Mouse (Mus musculus) liver (tissue): Measurements from ENCODE around the gene Cdc14a.

Experiments
- DNase-seq: peaks from one replicate; pipeline ENCODE4 v3.0.0-alpha.2; 2020; ENCODE audit warnings: mixed read lengths

Cdc14a gene

DNA sequence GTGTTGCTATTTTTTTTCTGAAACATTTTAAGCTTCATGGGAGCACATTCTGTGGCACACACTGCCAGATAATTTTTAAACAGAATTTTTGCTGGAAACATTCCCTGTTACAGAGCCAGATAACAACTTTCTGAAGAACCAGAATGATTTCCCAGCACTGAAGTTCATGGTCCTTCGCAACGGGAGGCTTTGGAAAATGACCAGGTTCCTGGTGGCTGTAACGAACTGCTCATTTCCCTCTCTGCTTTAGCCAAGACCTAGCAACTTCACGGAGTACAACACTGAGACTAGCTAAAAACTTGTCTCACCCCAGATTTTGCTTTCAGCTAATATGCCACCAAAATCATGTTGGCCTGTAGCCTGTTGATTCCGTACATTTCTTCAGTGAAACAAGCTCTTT, 160.8 kb downstream of the Cdc14a start:
- DNase-seq: no peak

- DNase-seq: no peak
Measured at GRCm38 (mm10) chr3:116256104-116256503, 167.7 kb downstream of the Cdc14a start.

DNA sequence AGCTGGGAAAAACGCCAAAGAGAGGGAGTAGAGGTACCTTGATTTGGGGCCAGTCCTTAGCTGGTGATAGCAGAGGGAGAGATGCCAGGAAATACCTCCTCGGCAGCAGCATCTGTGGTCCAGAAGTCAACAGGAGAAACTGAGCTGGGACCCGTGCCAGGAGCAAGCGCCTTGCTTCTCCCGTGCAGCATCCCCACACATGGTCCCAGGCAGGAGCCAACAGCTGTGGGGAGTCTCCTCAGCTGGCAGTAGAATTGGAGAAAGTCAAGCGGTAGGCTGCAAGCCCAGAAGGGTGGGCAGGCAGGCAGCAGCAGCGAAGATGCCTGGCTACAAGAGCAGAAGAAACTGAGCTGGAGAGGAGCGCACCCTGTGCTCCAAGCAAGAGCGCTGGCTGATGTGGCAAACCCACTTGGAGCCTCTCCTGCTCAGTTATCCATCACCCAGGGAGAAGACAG, 170.7 kb downstream of the Cdc14a start, which contains the start of gene Gpr88:
Gene Gpr88 (minus strand): TSS at position 427 of the 455 bp plus-strand sequence.
- peak; percentile 56 for DNase-seq

GRCm38 (mm10) chr3:116252255-116253040, 171.4 kb downstream of the Cdc14a start:
- DNase-seq: peak; percentile 10

DNA sequence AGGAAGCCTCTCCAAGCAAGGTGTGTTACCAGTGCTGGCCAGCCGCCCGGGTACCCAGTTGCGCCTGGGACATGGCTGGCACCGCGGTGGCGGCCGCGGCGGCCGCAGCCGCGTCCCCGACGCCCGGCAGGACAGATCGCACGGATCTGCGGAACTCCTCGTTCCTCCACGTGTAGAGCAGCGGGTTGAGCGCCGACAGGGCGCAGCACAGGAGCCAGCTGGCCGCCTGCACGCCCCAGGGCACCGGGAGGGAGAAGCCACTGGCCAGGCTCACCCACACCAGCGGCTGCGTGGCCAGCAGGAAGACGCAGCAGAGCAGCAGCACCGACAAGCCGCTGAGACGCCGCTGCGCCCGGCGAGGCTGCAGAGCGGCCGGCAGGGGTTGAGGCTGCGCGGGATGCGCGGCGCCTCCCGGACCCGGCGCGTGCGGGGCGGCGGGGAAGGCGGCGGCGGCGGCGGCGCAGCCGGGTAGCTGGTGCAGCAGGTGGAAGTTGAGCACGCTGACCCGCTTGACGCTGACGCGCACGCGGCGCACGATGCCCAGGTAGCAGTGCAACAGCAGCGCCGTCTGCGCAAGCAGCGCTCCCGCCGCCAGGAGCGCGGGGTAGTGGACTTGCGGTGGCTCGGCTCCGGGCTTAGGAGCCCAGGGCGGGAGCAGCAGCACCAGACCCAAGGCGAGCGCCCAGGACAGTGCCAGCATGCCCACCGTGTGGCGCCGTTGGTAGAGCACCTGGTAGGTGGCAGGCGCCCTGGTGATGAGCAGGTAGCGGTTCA, 172.2 kb downstream of the Cdc14a start:
- DNase-seq: peak; percentile 5

DNA sequence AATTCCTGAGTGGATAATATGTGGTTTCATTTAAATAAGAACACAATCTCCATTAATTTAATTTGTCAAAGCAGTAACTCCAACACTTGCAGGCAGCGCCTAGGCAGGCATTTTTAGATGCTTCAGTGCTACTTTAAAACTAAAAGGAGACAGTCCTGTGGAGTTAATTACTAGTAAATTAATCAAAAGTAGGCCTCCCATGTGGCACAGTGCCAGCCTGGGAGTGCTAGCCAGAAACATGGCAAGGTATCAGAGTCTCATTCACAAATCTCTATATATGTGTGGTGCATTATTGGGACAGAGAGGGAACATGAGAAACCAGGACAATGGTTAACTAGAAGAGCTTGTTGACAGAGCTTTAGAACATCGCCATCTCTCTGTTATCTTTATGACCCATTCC, 174.8 kb downstream of the Cdc14a start:
- no peak for DNase-seq

DNA sequence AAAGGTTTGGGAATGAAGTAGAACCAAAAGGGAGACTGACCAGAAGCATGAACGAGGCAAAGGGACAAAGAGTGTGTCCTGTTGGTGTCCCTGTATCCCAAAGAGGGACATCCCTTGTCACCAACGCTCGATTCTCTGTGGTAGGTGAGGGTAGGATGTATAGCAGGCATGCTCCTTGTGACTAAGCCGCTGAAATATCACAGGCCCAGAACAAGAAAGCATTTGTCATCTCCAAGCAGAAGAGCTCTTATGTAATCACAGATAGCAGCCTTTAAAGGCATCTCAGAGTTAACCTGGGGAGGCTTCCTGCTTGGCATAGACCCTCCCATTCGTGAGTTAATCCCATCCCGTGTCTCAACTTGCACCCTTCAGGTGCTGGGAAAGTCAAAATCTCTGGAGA, 179.4 kb downstream of the Cdc14a start:
- no peak for DNase-seq

- DNase-seq: no peak
Measured at GRCm38 (mm10) chr3:116242685-116243084, 181.1 kb downstream of the Cdc14a start.

DNA sequence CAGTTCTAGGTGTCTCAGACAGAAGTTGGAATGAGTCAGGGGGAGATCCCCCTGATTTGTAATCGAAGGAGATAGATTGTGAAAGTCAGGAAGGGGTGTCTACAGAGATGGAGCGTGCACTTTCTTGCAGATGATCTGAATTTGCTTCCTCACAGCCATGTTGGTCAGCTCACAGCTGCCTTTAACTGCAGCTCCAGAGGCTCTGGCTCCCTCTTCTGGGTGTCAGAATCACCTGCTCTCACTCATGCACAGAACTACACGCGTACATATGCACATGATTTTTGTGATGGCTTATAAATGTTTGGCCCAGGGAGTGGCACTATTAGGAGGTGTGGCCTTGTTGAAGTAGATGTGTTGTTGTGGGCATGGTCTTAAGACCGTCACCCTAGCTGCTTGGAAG, 186.3 kb downstream of the Cdc14a start:
- no peak for DNase-seq

DNA sequence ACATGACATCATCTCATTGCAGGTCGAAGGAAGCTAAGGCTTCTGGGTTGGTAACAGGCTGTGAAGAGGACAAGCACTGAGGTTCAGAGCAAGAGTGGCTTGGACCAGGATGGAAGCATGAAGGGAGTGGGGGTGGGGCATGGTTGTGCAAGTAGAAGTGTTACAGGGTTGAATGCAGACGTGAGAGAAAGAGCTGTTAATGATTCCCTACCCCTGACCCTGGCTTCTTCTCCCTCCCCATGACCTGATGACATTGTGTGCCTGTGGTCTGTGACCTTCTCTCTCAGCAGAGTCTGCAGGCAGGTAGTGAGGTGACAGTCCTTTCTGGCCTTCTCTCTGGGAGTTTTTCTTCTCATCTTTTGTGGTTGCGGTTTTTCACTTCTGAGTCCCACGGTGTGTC, 187.0 kb downstream of the Cdc14a start:
- peak; percentile 44 for DNase-seq

DNA sequence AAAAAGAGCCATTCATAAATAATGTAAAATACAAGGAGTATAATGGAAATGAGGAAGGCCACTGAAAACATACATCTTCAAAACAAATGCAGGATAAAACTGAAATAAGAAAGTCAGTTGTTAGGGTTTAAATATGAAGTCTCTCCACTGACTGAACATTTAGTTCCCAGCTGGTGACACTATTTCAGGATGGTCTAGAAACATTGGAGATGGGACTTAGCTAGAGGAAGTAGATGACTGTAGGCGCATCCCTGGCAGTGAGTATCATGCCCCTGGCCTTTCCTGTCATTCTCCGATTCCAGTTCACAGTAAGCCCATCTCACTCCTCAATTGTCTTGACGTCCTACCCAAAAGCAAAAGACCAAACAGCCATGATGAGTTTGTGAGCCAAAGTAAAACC, 190.3 kb downstream of the Cdc14a start:
- no peak for DNase-seq

DNA sequence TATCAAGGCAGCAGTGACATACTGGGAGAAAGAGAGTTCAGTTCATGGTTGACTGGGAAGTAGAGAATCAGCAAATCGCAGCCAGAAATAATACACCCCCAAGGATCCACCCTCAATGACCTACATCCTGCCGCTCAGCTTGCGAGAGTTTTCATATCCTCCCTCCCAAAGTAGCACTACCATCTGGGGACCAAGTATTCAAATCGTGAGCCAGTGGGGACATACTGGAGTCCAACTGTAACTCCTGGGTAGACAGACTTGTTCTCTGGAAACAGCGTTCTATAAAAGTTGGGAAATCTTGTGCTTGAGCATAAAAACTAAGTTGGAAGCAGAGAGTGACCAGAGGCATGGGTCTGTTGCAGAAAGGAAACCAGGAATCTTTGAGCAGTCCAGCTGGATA, 191.1 kb downstream of the Cdc14a start:
- DNase-seq: no peak

DNA sequence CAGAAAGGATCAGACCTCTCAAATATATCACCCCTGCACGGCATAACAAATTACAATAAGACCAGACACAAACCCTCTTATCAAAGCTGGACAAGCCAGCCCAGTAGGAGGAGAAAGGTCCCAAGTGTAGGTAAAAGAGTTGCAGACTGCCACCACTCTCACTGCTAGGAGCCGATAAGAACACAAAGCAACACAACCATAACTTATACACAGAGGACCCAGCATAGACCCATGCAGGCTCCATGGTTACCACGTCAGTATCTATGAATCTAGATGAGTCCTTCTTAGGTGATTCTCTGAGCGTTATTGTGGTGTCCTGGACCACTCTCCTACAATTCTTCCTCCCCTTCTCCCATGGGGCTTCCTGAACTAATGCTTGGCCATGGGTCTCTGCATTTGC, 194.5 kb downstream of the Cdc14a start:
- no peak for DNase-seq

GRCm38 (mm10) chr3:116228360-116229245, 195.2 kb downstream of the Cdc14a start:
- DNase-seq: no peak

DNA sequence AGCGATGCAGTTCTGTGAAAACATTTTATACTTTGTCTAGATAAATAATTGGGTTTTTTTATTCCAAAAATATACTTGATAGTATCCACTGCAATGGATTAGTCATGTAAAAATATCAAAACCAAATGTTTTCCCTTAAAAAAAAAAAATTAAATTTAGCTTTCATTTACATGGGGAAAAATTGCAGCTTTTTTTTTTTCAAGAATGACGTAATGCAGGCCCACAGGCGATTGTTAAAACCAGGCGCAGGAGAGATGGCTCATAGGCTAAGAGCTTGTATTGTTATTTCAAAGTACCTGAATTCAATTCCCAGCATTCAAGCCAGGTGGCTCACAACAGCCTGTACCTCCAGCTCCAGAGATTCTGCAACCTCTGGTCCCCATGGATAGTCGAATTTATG, 196.4 kb downstream of the Cdc14a start:
- no peak for DNase-seq

DNA sequence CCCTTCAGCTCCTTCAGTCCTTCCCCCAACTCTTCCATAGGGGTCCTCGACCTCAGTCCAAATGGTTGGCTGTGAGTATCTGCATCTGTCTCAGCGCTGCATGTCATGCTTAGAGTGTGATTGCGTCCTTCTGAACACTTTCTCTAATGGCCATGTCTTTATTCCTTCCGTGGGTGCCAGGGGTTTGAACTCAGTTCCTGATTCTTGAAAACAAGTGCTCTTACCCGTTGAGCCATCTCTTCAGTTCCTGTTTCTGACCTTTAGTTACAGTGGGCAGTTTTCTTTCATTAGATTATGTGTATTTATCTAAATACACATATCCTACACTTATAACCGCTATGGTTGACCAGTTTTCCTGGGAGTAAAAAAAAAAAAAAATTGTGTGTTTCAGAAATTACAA, 196.9 kb downstream of the Cdc14a start:
- DNase-seq: no peak
